Mouse (Mus musculus): ENCODE results near the gene Mbd4. TPM values are rescaled to one million over a fixed set of nuclear protein-coding genes. Genes with fewer than 3 reads are reported as not detected.

The Mbd4 gene
- total RNA-seq, 1 experiment from 2014 or later = 9.7 TPM

Other genes starting within 250 kb of the Mbd4 start
- gene Raf1, start 176.7 kb downstream of the Mbd4 start, total RNA-seq (2017) = 180 to 216 TPM (median 195 TPM) in 3 replicates
- 3.1 to 13.5 TPM in 2 of 3 replicates, not detected in the other for gene Tmem40, start 91.0 kb downstream of the Mbd4 start, total RNA-seq (2017)
- gene Cand2, start 78.8 kb downstream of the Mbd4 start, total RNA-seq (2017) = 0.10 to 0.53 TPM (median 0.19 TPM) in 3 replicates
- 1,916 to 2,189 TPM (median 2,052 TPM) in 3 replicates for gene Rpl32, start 44.6 kb downstream of the Mbd4 start, total RNA-seq (2017)
- not detected in 3 replicates for gene Efcab12, start 15.0 kb downstream of the Mbd4 start, total RNA-seq (2017)
- gene Ift122, start 99 bp upstream of the Mbd4 start, total RNA-seq (2017) = 1.1 to 1.2 TPM (median 1.1 TPM) in 3 replicates
- gene Rho, start 78.4 kb upstream of the Mbd4 start, total RNA-seq (2017) = not detected in 3 replicates
- not detected in 3 replicates for gene H1foo, start 91.6 kb upstream of the Mbd4 start, total RNA-seq (2017)
- 8.2 to 17.6 TPM (median 17.6 TPM) in 3 replicates for gene Plxnd1, start 141.6 kb upstream of the Mbd4 start, total RNA-seq (2017)